Mouse (Mus musculus): ENCODE data around the gene Bysl. TPM values are rescaled to one million over a fixed set of nuclear protein-coding genes. Genes with fewer than 3 reads are reported as not detected.

Gene Bysl
- polyA plus RNA-seq, 1 experiment = 10.4 TPM

DNA sequence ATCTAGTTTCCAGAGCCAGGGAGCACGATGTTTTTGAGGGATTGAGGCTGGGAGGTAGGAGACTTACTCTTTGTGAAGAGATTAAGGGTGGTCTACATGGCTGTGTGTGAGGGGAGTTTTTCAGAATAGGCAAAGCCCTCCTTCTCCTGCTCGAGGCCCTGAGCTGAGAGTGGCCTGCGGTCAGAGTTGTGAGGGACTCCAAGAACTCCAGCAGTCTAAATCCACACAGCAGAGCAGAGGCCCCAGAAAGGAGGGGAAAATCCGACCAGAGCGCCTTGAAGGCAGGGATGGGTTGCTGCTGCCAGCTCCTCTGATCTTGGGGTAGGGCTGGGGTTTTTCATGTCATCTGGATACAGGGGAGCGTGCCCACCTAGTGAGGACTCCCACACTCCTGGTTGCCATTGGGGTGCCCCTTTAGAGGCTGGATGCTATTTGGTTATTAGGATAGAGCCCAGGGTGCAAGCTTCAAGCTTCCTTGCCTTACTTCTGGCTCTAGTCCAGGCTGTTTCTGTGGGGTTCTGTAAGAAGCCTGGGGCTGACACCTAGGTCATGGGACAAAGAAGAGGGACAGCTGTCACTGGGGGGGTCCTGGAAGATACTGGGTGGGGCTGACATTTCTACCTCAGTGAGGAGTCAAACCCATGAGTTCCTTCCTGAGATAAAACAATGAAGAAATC lies 15.0 kb downstream of the Bysl start:
- DNase-seq (ENCODE audit: low read depth, low spot score) = no peak
- WGBS = 68% methylated on average over 6 of the region's 6 CpGs

GRCm38 (mm10) chr17:47595248-47596161 lies 15.8 kb downstream of the Bysl start:
- DNase-seq (ENCODE audit: low read depth, low spot score) = no peak
- WGBS = 25% methylated on average over 21 of the region's 21 CpGs

- WGBS = 5% methylated on average over 9 of the region's 9 CpGs
- DNase-seq (ENCODE audit: low read depth, low spot score) = no peak
Measured at GRCm38 (mm10) chr17:47594969-47595247, 16.4 kb downstream of the Bysl start.

GRCm38 (mm10) chr17:47594183-47594968 lies 16.9 kb downstream of the Bysl start:
- no peak for DNase-seq (ENCODE audit: low read depth, low spot score)
- under 1% methylated on average over 43 of the region's 43 CpGs for WGBS

GRCm38 (mm10) chr17:47593854-47594182 lies 17.5 kb downstream of the Bysl start:
- WGBS = under 1% methylated on average over 13 of the region's 13 CpGs
- no peak for DNase-seq (ENCODE audit: low read depth, low spot score)

DNA sequence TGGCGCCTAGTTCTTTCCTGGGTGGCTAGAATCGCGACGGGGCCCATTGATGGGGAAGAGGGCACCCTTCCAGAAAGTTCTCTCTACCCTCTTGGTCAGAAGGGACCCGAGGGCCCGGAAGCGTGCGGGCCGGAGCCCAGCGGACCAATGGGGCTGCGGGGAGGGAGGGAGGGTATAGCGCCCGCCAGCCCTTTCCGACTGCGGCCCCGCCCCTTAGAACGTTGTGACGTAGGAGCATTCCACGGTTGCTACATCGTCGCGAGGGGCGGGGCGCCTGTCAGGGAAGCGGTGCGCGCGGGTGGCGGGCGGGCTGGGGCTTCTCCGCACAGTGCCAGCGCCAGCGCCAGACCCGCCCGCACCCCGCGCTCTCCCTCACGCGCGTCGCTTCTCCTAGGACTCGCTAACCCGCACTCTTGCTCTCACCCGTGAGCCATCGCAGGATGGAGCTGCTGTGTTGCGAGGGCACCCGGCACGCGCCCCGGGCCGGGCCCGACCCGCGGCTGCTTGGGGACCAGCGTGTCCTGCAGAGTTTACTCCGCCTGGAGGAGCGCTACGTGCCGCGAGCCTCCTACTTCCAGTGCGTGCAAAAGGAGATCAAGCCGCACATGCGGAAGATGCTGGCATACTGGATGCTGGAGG lies 18.0 kb downstream of the Bysl start:
- WGBS = under 1% methylated on average over 63 of the region's 63 CpGs
- peak; percentile 74 for DNase-seq (ENCODE audit: low read depth, low spot score)

GRCm38 (mm10) chr17:47591073-47591472 lies 20.2 kb downstream of the Bysl start:
- DNase-seq (ENCODE audit: low read depth, low spot score) = no peak
- WGBS = 68% methylated on average over 3 of the region's 3 CpGs

GRCm38 (mm10) chr17:47588517-47588916 lies 22.8 kb downstream of the Bysl start:
- no peak for DNase-seq (ENCODE audit: low read depth, low spot score)
- 81% methylated on average over 8 of the region's 8 CpGs for WGBS

DNA sequence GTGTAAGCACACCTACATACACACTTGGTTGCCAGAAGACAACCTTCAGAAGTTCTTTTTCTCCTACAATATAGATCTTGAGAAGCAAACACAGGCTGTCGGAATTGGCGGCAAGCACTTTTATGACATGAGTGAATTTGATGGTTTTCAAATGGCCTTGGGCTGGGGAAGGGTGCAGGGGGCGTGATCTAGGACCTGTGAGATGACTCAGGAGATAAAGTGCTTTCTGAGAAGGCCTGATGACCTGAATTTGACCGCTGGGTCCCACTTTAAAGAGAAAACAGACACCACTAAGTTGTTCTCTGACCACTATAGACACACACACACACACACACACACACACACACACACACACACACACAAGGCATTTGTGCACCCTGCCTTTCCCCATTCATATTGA lies 30.3 kb downstream of the Bysl start:
- no peak for DNase-seq (ENCODE audit: low read depth, low spot score)
- WGBS = 88% methylated on average over 4 of the region's 4 CpGs

DNA sequence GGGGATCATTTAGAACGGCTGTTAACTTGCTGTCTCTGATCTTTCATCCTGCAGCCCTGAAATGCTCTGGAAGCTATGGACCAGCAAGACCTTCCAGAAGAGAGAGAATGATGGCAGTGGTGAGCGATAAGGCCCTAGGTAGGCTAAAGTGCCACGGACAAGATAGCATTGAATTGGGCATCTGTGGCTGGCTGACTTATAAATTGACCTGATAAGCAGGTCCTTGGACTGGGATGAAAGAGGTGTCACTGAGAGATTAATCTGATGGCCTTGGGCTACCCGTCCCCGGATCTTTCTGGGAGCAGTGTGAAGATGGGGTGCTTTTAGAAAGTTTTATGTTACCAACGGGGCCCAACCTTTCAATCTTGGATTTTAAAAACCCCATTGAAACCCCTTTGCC lies 32.6 kb downstream of the Bysl start:
- 91% methylated on average over 6 of the region's 6 CpGs for WGBS

GRCm38 (mm10) chr17:47574830-47575229 lies 36.5 kb downstream of the Bysl start:
- WGBS = 84% methylated on average over 11 of the region's 11 CpGs
- no peak for DNase-seq (ENCODE audit: low read depth, low spot score)

More for the DNA sequence above, 32.6 kb downstream of the Bysl start:
- DNase-seq (ENCODE audit: low read depth, low spot score) = no peak

GRCm38 (mm10) chr17:47574028-47574427 lies 37.3 kb downstream of the Bysl start:
- WGBS = 73% methylated on average over 8 of the region's 8 CpGs
- DNase-seq (ENCODE audit: low read depth, low spot score) = no peak

DNA sequence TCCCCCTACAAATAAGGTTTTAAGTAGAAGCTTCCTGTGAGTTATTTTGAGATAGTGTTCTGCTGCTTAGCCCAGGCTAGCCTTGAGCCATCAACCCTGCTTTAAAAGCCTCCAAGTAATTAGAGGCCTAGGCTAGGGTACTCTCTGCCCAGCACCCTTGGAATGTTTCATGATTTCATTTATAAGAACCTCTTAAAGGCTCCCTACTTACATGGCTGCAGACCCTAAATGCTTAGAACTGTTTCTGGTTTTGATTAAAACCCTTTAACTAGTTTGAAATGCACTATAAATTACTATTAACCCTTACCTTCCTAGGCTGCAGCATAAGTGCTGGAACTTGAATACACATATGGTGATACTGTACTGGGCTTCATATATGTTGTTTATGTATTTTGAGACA lies 38.9 kb downstream of the Bysl start:
- no peak for DNase-seq (ENCODE audit: low read depth, low spot score)

GRCm38 (mm10) chr17:47571621-47572020 lies 39.7 kb downstream of the Bysl start:
- WGBS = 66% methylated on average over 7 of the region's 7 CpGs
- no peak for DNase-seq (ENCODE audit: low read depth, low spot score)

GRCm38 (mm10) chr17:47568951-47569527 lies 42.3 kb downstream of the Bysl start:
- WGBS = 86% methylated on average over 10 of the region's 10 CpGs
- no peak for DNase-seq (ENCODE audit: low read depth, low spot score)

- 95% methylated on average over 3 of the region's 3 CpGs for WGBS
- no peak for DNase-seq (ENCODE audit: low read depth, low spot score)
Measured at GRCm38 (mm10) chr17:47568389-47568788, 42.9 kb downstream of the Bysl start.

DNA sequence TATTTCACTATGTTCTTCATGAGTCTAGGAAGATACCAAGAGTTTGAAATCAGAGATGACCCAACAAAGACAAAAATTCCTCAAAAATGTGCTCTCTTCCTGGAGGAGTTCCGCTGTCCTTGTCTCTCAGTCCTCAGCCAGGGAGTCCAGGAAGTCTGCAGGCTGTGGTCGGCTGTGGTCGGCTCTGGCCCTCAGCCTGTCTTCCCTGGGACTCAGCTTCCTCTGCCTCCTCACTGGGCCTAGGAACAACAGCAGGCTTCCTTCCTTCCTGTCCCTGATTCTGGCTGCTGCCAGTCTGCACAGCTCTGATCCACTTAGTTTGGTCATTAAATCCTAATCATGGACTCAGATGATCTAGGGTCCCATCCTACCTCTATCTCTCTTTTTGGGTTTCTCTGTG lies 44.0 kb downstream of the Bysl start:
- 73% methylated on average over 3 of the region's 3 CpGs for WGBS
- DNase-seq (ENCODE audit: low read depth, low spot score) = no peak

GRCm38 (mm10) chr17:47566133-47566532 lies 45.2 kb downstream of the Bysl start:
- WGBS = 56% methylated on average over 2 of the region's 2 CpGs
- DNase-seq (ENCODE audit: low read depth, low spot score) = no peak

- WGBS = 82% methylated on average over 5 of the region's 5 CpGs
- no peak for DNase-seq (ENCODE audit: low read depth, low spot score)
Measured at GRCm38 (mm10) chr17:47564612-47565011, 46.7 kb downstream of the Bysl start.

- 78% methylated on average over 6 of the region's 6 CpGs for WGBS
Measured at GRCm38 (mm10) chr17:47562875-47563274, 48.4 kb downstream of the Bysl start.

More at GRCm38 (mm10) chr17:47562875-47563274, 48.4 kb downstream of the Bysl start:
- DNase-seq (ENCODE audit: low read depth, low spot score) = no peak

All from large intestine, adult 2 months (tissue).